Mouse (Mus musculus) liver, adult 2 months (tissue): ENCODE measurements around the gene Prex1.

Experiments used
- CTCF ChIP-seq: fragments of 200-500 bp; IDR thresholded peaks from 2 replicates; pipeline ENCODE4 v1.5.1; 2011; ENCODE audit warnings: low read depth, low read length, control low read depth
- POLR2A ChIP-seq: fragments of 200-500 bp; IDR thresholded peaks from 2 replicates; pipeline ENCODE4 v1.6.1; 2011; ENCODE audit warnings: low read length, control low read depth; ENCODE audit not compliant: insufficient read depth; ENCODE audit errors: extremely low read depth

- TF ChIP-seq POLR2A = no peak
- TF ChIP-seq CTCF = no peak
Observed at GRCm38 (mm10) chr2:166711681-166712132, 1.9 kb downstream of the Prex1 start.
